Mouse (Mus musculus) testis, postnatal 10 days (tissue): Measurements from ENCODE around the gene Ngfr.

Experiments
- DNase-seq: peaks from one replicate; pipeline ENCODE4 v3.0.0; 2021; ENCODE audit warnings: low spot score

Gene Ngfr

DNA sequence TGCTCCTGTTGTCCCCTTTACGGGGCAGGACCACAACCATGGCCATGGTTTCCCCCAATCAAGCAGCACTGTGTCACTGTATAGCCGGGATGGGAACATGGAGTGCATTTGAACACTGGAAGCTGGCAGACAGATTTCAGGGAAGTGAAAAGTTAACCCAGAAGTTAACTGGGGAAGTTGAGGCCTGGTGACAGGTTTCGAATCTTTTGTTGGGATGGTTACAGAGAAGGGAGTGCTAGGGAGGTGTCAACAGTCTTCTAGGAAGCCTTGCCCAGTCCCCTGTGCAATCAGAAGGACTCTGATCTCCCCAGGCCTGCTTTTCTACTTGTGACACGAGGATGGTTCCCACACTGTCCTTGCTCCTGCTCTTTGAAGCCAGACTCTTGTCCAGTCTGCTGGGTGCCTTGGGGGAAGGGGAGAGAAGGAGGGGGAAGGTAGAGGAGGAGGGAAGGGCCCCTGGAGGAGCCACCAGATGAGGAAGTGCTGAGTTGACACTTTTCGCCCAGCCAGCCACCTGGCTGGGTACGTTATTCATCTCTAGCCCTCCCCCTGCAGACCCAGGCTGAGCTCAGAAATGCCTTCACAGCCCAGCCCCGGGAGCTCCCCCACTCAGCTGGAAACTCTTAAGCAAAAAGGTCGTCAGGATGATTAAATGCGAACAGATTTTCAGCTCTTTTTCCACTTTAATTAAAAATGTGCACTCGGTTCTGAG is 8.1 kb upstream of the Ngfr start:
- DNase-seq = no peak

DNA sequence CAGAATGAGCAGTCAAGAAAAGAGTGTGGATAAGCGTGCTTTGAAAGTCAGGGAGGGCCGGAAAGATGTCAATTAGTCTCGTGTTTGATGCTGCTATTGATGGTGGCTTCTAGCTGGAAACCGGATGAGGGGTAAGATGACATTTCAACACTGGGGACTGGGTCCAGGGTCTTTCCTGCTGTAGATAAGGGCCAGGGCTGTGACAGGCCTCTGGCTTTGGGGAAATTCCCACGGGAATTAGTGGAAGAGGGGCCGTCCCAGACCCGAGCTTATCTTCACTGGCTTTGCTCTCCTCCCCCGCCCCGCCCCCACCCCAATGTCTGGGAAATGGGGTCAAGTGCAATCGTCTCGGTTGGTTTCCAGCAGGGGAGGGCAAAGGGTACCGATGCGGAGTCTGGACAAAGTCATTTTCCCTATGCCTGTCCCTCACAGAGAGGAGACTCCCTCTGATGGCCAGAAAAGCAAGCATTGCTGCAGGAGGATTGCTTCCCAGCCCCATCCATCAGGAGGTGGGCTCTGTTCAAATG is 7.2 kb upstream of the Ngfr start:
- no peak for DNase-seq

DNA sequence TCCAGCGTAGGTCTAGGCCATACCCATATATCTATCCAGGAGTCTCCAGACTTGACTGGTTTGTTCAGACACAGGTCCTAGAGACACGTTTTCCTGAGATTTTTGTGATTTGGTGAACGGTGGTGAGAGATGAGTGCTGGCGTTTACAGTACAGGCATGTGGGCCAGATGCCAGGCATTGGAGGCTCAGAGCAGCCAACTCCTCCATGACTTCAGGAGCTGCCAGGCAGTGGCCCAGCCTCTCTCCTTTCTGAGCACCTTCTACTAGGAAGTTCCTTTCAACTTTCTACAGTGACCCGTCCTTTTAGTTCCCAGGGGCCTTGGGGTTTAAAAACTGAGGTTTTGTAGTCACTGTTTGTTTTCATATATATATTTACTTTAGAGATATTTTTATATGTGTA is 6.0 kb upstream of the Ngfr start:
- no peak for DNase-seq

DNA sequence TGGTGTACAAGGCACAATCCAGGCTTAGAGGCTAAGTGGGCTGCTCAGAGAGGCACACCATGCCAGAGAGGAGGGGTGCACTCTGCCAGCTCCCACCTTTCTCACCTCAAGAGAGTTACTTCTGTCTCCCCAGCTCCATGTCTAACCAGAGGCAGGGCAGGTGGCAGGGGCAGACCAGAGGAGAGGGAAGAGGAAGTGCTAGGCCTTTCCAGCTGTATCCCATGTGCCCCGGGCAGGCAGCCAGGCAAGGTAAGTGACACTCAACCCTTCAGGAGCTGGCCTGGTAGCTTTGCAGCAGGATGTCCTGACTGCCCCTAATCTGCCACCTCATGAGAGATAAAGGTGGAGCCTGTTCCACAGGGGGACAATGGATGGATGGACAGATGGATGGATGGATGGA is 5.2 kb upstream of the Ngfr start:
- DNase-seq = no peak

DNA sequence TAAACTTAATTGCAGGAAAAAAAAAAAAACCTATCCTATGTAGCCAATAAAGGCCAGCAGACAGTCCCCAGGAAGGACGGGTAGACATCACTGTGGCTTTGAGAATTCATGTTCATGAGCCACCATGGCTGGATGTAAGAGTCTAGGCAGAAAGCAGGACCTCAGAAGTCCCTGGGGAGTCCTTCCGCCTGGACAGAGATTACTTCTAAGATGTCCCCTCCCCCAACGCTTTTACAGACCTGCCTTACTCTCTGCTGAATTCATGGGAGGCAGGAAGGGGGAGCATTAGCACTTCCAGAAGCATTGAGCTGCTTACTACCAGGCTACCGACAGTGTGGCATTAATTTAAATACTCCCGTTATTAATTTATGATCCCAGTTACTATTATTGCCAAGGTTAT is 1.7 kb upstream of the Ngfr start:
- no peak for DNase-seq

DNA sequence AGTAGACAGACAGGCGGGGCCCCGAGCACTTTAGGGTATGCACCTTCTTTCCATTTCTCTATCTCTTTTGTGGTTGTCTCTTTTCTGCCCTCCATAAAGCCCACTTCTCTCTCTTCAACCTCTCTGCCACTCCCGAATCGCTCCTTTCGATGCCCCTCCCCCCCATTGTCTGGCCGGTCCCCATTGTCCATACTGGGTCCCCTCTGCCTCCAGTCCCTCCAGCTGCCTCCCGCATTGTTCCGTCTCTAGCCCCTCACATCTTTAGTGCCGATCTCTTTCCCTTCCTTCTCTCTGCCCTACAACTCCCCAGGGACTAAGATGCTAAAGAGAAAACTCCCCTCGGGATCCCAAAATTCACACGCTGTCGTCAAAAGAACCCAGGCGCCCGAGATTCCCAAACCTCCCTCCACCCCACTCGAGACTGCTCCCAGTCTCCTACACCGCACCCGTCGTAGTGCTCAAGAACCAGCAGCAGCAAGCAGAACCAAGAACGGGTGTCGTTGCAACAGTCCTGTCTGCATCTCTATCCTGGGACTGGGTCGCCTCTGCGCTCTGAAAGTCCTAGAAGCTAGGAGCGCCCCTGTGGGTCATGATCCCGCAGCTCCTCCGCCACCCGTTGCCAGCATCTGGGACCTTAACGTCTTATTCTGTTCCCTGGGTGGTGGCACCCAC is 648 bp downstream of the Ngfr start:
- DNase-seq = no peak

DNA sequence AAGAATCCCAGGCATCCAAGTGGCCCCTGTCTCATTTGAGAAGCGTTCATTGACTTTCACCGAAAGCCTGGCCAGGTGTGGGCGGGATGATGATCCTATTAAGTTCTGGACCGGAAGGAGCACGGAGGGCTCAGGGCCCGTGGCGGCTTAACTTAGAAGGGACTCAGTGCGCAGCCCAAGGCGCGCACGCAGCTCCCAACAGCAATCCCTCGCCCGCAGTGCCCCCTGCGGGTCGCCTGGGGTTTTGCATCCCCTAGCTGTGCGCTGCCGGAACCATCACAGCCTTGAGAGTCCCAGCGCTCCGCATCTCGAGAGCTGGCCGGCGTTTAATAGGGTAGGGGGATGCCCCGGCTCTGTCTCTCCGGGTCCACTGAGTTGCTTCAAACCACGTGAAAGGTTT is 1.4 kb downstream of the Ngfr start:
- DNase-seq = peak; percentile 93

DNA sequence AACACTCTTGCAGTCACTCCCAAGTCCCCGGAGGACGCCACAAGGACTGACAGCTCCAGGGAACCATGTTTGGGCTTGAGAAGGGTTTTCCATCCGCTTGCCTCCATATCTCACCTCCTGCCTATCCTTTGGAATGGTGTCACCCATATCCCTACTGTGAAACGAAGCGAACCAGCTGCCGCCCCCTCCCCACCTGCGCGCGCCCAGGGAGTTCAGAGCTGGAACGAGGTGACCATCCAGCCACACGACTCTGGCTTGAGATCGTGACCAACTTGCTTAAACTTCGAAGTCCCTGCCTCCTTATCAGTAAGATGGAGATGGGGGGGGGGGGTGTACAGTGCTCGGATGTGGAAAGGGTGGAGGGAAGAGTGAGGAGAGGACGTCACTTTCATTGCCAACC is 1.9 kb downstream of the Ngfr start:
- no peak for DNase-seq

DNA sequence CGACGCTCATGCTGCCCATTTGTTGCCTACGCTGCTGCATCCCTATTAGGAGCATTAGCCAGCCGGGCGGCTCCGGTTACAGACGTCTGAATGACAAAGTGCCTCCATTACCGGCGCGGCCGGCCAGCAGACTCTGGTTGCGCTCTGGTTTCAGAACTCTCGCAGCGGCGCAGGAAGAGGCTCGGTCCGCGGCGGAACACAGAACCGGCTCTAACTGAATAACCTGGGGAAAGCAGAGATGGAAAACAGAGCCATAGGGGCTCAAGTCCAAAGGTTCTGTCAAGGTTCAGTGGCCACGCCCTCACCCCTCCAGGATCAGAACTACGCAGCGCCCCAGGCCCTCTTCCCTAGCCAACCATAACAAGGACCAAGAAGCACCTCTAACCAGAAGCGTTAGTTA is 2.3 kb downstream of the Ngfr start:
- no peak for DNase-seq

DNA sequence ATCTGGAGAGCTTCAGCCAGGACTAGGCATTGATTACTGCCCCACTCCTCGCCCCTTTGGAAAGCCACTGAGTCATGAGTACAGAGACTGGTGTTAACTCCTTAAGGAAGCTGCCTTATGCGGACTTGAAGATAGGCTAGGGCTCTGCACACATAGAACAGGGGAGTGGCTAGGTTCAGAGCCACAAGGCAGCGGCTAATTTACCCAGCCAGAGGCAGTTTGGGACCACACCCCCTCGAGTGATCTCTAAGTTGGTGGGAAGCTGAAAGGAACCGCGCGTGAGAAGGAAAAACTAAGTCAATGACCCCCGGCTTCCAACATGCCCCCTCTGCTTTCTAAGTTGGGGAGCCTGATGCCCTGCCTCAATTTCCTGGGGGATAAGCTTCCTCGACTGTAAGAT is 2.9 kb downstream of the Ngfr start:
- no peak for DNase-seq

DNA sequence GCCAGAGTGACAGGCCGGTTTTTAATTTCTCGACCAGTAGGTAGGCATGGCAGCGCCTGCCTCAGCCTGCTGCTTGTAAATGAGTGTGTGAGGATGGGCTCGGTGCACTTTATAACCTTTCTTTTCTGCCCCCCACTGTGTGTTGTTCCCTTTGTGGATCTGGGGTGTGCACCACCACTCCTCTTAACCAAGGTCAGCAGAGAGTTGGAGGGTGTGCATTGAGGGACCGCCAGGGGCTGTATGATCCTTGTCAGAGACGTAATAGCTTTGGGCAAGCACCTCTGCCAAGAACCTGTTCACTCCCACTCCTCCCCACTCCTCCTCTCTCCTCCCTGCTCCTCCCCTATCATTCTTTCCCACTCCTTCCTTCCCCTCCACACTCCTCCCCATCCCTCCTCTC is 4.1 kb downstream of the Ngfr start:
- DNase-seq = no peak

DNA sequence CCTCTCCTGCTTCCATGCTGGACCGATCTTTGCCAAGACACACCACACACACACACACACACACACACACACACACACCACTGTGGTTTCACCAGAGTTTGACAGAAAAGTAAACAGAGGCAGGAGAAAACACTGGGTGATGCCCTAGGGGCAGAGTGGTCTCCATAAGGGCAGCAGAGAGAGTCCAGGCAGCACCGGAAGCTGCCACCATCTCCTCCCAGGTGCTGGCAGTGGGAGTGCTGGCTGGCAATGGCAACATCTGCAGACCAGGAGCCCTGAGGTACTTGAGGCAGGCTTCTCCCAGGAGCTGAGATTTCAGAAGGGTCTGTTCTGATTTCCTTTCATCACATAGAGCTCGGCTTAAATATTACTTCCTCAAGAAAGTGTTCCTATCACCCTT is 5.3 kb downstream of the Ngfr start:
- DNase-seq = no peak

DNA sequence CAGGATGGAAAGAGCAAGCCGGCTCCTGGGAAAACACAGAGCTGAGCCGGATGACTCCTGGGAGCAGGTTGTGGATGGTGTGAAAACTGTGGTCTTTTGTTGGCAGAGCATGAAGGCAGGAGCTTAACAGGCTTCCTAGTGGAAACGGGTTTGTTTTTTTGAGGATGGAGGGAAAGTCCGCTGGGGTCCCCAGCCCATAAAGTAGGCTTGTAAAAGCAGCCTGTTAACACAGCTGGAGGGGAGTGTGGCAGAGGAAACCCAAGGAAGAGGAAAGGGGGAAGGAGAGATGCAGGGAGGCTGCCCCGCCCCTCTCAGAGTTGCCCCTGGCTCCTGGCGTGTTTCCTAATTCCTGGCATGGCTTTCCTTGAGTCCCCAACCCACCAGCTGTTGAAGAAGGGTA is 8.1 kb downstream of the Ngfr start:
- no peak for DNase-seq

DNA sequence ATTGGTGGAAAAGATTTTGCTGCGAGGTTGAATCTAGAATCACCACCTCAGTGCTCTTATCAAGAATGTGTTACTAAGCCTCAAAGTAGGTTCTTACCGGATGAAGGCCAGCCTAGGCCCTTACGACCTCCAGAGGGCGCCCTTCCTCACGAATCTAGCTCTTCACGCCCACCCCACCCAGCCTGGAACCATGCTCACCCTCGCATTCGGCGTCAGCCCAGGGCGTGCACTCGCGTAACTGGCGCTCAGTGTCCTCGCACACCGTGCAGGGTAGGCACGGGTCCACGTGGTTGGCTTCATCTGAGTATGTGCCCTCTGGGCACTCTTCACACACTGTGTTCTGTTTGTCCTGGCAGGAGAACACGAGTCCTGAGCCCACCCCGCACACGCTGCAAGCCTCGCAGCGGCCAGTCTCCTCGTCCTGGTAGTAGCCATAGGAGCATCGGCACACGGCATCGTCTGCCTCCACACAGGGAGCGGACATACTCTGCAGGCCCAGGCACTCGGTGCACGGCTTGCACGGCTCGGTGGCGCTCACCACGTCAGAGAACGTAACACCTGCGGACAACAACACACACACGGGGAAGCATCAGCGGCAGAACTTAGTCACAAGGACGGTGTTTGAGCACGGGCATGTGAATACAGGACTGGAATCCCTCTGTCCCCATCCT is 9.6 kb downstream of the Ngfr start:
- DNase-seq = no peak

DNA sequence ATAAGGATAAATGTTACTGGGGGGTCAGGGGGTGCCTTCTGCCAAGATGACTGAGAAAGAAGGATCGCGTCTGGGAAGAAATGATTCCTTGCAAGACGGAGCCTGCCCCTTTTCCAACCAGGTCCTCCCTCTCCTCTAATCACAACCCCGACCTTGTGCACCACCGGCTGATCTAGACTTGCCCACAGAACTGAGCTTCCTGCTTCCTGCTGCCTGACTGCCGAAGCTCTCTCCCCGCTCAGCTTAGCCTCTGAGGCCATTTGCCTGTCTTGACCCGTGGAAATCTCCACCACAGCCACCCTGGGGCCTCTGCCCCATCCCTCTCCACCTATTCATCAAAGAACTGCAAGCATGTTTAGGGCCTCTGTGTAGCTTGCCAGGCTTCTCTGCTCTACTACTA is 11.2 kb downstream of the Ngfr start:
- no peak for DNase-seq

DNA sequence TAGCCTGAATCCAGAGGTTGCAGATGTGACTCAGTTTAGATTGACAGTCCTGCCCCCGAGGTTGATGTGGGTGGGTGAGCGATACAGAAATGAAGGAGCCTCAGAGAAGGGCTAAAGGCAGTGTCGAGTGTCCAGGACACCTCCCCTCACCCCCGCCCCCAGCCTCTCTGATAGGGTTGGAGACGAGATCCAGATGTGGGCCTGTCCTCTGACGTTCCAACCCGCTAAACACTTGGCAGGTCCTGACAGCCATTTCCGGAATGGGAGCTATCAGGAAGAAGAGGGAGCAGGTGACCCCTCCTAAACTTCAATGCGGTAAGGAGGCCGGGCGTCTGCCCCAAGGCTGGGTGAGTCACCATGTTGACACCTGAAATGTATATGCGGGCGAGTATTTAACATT is 11.7 kb downstream of the Ngfr start:
- no peak for DNase-seq

DNA sequence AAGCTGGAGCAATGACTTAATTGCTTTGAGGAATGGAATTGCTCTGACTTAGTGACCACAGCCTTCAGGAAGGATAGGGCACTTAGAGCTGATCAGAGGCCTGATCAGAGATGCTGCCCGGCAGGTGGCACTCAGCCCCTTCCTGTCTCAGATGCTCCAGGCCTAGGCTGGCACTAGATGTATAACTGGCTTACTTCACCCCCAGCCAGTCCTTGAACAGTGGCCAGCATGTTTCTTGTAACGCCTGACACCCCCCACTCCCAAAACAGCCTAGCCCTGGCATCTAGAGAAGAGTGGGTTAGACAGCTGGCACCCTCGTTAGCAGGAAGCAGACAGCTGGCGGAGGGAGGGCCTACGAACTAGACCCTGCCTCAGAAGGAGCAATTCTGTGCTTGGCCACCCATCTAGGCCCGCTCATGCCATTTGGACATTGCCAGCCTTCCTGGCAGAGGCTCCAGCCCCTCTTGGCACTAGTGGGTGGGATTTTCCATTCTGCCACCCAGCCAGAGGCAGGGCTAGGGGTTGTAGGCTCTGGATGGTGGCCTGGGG is 12.7 kb downstream of the Ngfr start:
- no peak for DNase-seq

DNA sequence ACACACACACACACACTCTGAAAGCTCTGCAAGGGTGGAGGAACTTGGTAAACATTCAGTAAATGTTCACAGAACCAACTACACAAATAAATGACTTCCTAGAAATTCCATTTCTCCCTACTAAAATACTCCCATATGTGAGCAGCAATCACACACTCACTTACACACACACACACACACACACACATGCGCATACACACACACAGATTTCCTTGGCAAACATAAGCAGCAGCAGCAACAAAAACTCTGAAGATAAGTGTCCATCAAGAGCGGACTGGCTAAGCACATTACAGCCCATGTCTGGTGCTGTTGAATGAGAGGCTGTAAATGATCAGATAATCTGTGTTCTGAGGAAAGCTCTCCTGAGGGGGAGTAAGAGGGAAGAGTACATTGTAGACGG is 15.3 kb downstream of the Ngfr start:
- DNase-seq = no peak

DNA sequence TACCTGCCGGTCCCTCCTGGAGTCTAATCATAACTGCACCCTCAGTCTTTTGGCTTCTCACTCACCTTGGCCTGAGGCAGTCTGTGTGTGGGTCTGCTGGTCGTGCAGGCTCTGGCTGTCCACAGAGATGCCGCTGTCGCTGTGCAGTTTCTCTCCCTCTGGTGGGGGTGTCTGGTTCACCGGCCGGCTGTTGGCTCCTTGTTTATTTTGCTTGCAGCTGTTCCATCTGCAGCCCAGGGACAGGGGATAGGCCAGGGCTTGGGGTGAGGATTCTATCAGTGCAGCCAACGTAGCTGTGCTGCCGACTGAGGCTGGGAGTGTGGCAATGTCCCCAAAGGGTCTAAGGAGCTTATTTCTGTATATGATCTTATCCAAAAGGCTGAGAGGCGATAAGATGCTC is 15.8 kb downstream of the Ngfr start:
- no peak for DNase-seq

DNA sequence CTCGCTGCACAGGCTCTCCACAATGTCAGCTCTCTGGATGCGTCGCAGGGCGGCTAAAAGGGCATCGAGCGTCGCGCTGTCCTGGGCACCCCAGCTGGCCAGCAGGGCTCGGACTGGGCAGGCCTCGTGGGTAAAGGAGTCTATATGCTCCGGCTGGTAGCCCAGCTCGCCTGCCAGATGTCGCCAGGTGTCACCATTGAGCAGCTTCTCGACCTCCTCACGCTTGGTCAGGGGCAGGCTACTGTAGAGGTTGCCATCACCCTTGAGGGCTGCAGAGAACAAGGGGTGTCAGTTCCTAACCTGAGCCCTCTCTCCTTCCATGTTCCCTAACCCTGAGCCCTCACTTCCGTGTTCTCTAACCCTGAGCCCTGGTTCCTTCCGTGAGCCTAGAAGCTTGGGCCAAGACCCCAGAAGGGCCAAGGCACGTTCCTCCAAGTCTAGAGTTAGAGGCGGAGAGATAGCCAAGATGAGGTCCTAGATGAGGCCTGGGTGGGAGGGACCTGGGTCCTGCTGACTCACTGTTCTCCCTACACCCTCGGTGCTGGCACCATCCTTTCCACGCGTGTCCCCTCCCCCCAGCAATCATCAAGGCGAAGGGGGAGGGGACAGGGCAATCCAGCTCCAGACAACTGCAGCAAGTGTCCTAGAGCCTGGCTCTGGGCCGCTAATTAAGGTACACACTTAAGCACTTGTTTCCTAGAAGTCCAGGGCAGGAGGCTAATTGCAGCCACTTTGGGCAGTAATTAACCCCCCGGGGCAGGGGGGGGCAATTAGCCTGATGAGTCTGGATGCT is 16.5 kb downstream of the Ngfr start:
- DNase-seq = no peak

DNA sequence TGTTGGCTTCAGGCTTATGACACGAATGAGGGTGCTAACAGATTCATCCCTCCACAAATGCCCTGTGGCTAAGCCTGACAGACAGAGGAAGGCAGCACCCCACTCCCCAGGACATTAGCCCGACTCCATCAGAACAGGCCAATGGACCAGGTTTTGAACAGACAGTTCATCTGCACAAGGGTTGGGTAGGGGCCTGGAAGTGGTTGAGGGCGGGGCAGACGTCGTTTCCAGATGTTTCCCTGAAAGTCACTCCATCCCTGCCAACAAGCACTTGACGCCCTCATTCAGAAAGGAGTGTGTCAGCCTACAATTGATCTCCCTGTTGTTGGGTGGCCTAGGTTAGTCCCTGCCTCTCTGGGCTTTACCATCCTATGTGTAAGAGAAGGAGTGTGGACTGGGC is 17.6 kb downstream of the Ngfr start:
- no peak for DNase-seq
